10 mouse cellular contexts compared by ENCODE assay signal in the genomic region with DNA sequence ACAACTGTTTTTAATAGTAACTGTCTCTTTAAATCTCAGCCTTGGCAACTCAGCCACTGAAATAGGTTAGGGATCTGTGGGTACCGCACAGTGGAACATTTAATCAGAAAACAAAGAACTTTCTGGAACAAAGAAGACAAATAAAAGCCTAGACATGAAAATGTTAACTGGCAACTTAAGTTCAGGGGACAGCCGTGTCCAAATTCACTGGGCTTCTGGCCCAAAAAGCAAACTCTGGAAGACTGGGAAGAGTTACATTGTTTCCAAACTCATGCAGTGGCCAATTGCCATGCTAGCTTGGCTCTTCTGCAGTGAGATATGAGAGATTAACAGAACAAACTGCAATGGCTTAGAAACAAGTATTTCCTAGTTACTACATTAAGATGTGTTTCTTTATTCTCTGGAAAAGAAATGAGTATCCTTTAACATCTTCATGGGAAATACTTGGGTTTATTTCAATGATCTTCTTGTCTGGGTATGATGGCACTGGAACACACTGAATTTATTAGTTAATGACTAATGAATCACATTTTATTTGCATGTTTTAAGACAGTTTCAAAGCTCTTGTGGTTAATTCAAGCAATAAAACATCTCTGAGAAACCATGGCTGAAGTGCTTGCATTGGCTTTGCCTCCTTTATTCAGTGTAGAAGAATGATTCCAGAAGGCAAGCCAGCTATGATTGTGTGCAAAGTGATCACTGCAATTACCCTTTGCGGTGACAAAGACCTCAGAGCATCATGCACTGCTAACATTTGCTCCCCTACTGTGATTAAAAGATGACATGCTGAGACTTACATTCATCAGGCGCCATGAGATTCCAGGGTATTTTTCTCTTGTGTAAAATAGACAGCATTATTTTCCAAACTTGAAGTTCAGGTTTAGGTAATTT.
DNase-seq lines count a peak whose midpoint lies in the region; ATAC-seq and TF ChIP-seq lines count a peak whose summit lies in the region.
"Had no signal": no experiment of that assay in that cellular context is flagged by ENCODE, and none has a peak within 500 bp of the region (broad histone marks: within the 10 kb centered on the region; RNA-seq: fewer than 3 reads in every experiment).

No protein-coding gene starts in this region.

- ATAC-seq in forebrain, embryonic 16.5 days = peak; percentile 43; the same call in 1 of the 2 replicates
- no peak for ATAC-seq in forebrain, embryonic 12.5 days (ENCODE audit: low FRiP score)
- no peak for ATAC-seq in midbrain, postnatal 0 days (ENCODE audit: low FRiP score)

- H3K9ac ChIP-seq in forebrain, embryonic 16.5 days (replicated peaks; ENCODE audit: low read depth, low read length) = no peak overlapping the region
- no peak overlapping the region for H3K9ac ChIP-seq in forebrain, embryonic 12.5 days
- no peak overlapping the region for H3K9ac ChIP-seq in midbrain, postnatal 0 days (replicated peaks; ENCODE audit: low read length, poor library complexity, severe bottlenecking)

- no peaks in the 10 kb centered on the region for H3K36me3 ChIP-seq in forebrain, embryonic 16.5 days (ENCODE audit: control insufficient read depth, insufficient read depth)
- H3K36me3 ChIP-seq in forebrain, embryonic 12.5 days (replicated peaks) = no peaks in the 10 kb centered on the region
- H3K36me3 ChIP-seq in midbrain, postnatal 0 days (ENCODE audit: insufficient read depth, low read length) = no peaks in the 10 kb centered on the region

- H3K9me3 ChIP-seq in forebrain, embryonic 16.5 days (ENCODE audit: control insufficient read depth, low read length) = no peaks in the 10 kb centered on the region
- H3K9me3 ChIP-seq in forebrain, embryonic 12.5 days = no peaks in the 10 kb centered on the region
- no peaks in the 10 kb centered on the region for H3K9me3 ChIP-seq in midbrain, postnatal 0 days (ENCODE audit: low read length)

- no peak overlapping the region for H3K27ac ChIP-seq in forebrain, embryonic 16.5 days (ENCODE audit: low read length)
- no peak overlapping the region for H3K27ac ChIP-seq in forebrain, embryonic 12.5 days
- H3K27ac ChIP-seq in midbrain, postnatal 0 days (ENCODE audit: low read depth, low read length) = no peak overlapping the region

- no peaks in the 10 kb centered on the region for H3K4me1 ChIP-seq in forebrain, embryonic 16.5 days (replicated peaks; ENCODE audit: control insufficient read depth, insufficient read depth, low read length)
- peaks cover 5% of the 10 kb centered on the region; the same call in 1 of the 2 replicates for H3K4me1 ChIP-seq in forebrain, embryonic 12.5 days
- peaks cover 8% of the 10 kb centered on the region for H3K4me1 ChIP-seq in lung, adult 2 months (ENCODE audit: control insufficient read depth, insufficient read depth, low read length)
- H3K4me1 ChIP-seq in midbrain, postnatal 0 days (ENCODE audit: insufficient read depth, low read length) = no peaks in the 10 kb centered on the region

- no peak overlapping the region for H3K4me3 ChIP-seq in forebrain, embryonic 16.5 days (replicated peaks; ENCODE audit: low read length)
- H3K4me3 ChIP-seq in forebrain, embryonic 12.5 days (replicated peaks) = no peak overlapping the region
- no peak overlapping the region for H3K4me3 ChIP-seq in lung, adult 2 months (replicated peaks; ENCODE audit: extremely low read depth, low read depth, low read length)
- no peak overlapping the region for H3K4me3 ChIP-seq in midbrain, postnatal 0 days (ENCODE audit: low read depth, low read length)

- no peak overlapping the region for H3K4me2 ChIP-seq in forebrain, embryonic 16.5 days (ENCODE audit: low read length)
- H3K4me2 ChIP-seq in forebrain, embryonic 12.5 days = no peak overlapping the region
- no peak overlapping the region for H3K4me2 ChIP-seq in midbrain, postnatal 0 days (ENCODE audit: low read depth, low read length, poor library complexity, severe bottlenecking)

- 26% methylated on average over 4 of the region's 4 CpGs for WGBS in forebrain, embryonic 16.5 days
- WGBS in forebrain, embryonic 12.5 days = 36% methylated on average over 4 of the region's 4 CpGs
- WGBS in lung, adult 2 months = 64% methylated on average over 4 of the region's 4 CpGs
- WGBS in midbrain, postnatal 0 days = 30% methylated on average over 4 of the region's 4 CpGs

- no peaks in the 10 kb centered on the region for H3K27me3 ChIP-seq in forebrain, embryonic 16.5 days (replicated peaks; ENCODE audit: control insufficient read depth, insufficient read depth, low read length)
- no peaks in the 10 kb centered on the region for H3K27me3 ChIP-seq in forebrain, embryonic 12.5 days
- no peaks in the 10 kb centered on the region for H3K27me3 ChIP-seq in midbrain, postnatal 0 days (ENCODE audit: insufficient read depth, low read length)
- H3K27me3 ChIP-seq: CH12.LX had no signal

- peak; percentile 12 to 22 for DNase-seq in lung, adult 18-20 months
- no peak for DNase-seq in lung, adult 2 months
- peak; percentile 58 for DNase-seq in gonadal fat pad, adult 2 months (ENCODE audit: low read depth)
- DNase-seq in midbrain, postnatal 0 days (ENCODE audit: low spot score) = peak; percentile 70
- DNase-seq in embryo, embryonic 10 days (ENCODE audit: low spot score) = no peak
- DNase-seq in adrenal gland, adult 18-20 months (ENCODE audit: low spot score in 2 of 2) = no peak
- DNase-seq: right cerebral cortex, adult 18-20 months had no signal

- no peak for TF ChIP-seq CTCF in lung, adult 2 months (IDR thresholded peaks at IDR 0.05; ENCODE audit: insufficient read depth, low read length)
- no peak for TF ChIP-seq CTCF in midbrain, postnatal 0 days (IDR thresholded peaks at IDR 0.05)

- TF ChIP-seq POLR2A in lung, adult 2 months (IDR thresholded peaks at IDR 0.05; ENCODE audit: borderline replicate concordance, extremely low read depth, low read depth, low read length) = no peak

Comparison
In these comparisons a context has a peak if more than half of its experiments do, and no peak if none do; other contexts are left out.
1. DNase-seq: peak in lung, adult 18-20 months (2 of 2), gonadal fat pad, adult 2 months (single experiment) and midbrain, postnatal 0 days (single experiment); none in lung, adult 2 months (single experiment), embryo, embryonic 10 days (single experiment) and adrenal gland, adult 18-20 months (0 of 2).